Mouse (Mus musculus): ENCODE measurements around the gene Sema6d. TPM values are rescaled to one million over a fixed set of nuclear protein-coding genes. Genes with fewer than 3 reads are reported as not detected.
A peak's percentile ranks its signal among the peaks of the same experiment; 100 is the strongest.
"Not testable (repeated sequence)": the region's sequence is repeated elsewhere in the genome, so short reads cannot be mapped to it uniquely, and the experiment has no call there.

Sema6d gene
- total RNA-seq, 2 experiments from 2014 or later = not detected

GRCm38 (mm10) chr2:124277492-124277891 is 187.7 kb downstream of the Sema6d start:
- no peak for ATAC-seq (replicated peaks; ENCODE audit: poor library complexity)

- no peak for ATAC-seq (replicated peaks; ENCODE audit: poor library complexity)
Observed at GRCm38 (mm10) chr2:124285109-124285508, 195.3 kb downstream of the Sema6d start.

GRCm38 (mm10) chr2:124289356-124289755 is 199.6 kb downstream of the Sema6d start:
- ATAC-seq (replicated peaks; ENCODE audit: poor library complexity) = peak; percentile 86

DNA sequence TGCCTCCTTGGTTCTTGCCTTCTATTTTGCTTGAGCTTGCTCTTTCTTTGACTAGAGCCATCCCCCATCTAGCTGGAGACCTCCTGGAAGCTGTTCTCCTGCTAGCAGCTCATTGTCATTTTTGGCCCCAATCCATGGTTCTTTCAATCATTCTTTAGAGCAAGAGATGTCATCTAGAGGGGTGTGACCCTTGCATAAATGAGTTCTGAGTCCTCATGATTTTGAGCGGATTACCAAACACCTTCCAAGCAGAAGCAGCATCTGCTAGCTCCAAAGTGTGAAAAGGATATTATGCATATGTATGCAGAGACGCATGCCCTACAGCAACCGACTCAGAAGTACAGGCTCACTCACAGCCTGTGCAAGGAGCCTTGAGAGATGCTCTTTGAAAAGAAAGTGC is 201.4 kb downstream of the Sema6d start:
- no peak for ATAC-seq (replicated peaks; ENCODE audit: poor library complexity)

GRCm38 (mm10) chr2:124293601-124294000 is 203.8 kb downstream of the Sema6d start:
- ATAC-seq (replicated peaks; ENCODE audit: poor library complexity) = no peak

GRCm38 (mm10) chr2:124298351-124298750 is 208.6 kb downstream of the Sema6d start:
- no peak for ATAC-seq (replicated peaks; ENCODE audit: poor library complexity)

- ATAC-seq (replicated peaks; ENCODE audit: poor library complexity) = peak; percentile 98
Observed at GRCm38 (mm10) chr2:124298872-124299271, 209.1 kb downstream of the Sema6d start.

GRCm38 (mm10) chr2:124308605-124309004 is 218.8 kb downstream of the Sema6d start:
- ATAC-seq (replicated peaks; ENCODE audit: poor library complexity) = no peak

- ATAC-seq (replicated peaks; ENCODE audit: poor library complexity) = no peak
Observed at GRCm38 (mm10) chr2:124309361-124310128, 219.8 kb downstream of the Sema6d start.

DNA sequence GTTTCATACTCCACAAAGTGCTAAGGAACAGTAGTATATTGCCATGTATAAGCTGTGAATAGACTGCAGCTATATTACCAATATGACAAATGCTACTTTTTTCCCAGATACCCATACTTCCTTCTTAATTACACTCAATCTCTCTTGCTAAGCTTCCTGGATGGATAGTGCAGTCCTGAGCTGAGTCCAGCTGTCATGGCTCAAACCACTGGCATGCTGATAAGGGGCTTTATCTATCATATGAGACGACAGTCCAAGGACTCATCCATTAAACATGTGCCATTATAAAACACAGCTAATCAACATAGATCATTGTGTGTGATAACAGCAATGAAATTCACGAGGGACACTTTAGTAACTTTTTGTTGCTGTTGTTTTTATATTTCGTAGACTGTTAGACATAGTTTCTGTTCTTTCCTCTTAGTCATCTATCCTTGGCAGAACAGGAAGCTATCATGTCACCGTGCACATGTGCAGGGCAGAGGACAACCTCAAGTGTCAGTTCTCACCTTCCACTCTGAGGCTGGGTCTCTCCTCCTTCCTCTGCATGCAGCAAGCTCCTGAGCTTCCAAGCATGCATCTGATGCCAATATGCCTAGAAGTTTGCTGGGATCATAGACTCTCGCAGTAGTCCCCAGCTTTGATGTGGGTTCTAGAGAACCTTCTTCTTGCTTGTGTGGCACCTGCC is 232.9 kb downstream of the Sema6d start:
- ATAC-seq (replicated peaks; ENCODE audit: poor library complexity) = no peak

- no peak for ATAC-seq (replicated peaks; ENCODE audit: poor library complexity)
Observed at GRCm38 (mm10) chr2:124324107-124324724, 234.4 kb downstream of the Sema6d start.

GRCm38 (mm10) chr2:124329473-124330130 is 239.8 kb downstream of the Sema6d start:
- no peak for ATAC-seq (replicated peaks; ENCODE audit: poor library complexity)

- no peak for ATAC-seq (replicated peaks; ENCODE audit: poor library complexity)
Observed at GRCm38 (mm10) chr2:124332890-124333289, 243.1 kb downstream of the Sema6d start.

GRCm38 (mm10) chr2:124334655-124335054 is 244.9 kb downstream of the Sema6d start:
- ATAC-seq (replicated peaks; ENCODE audit: poor library complexity) = not testable (repeated sequence)

DNA sequence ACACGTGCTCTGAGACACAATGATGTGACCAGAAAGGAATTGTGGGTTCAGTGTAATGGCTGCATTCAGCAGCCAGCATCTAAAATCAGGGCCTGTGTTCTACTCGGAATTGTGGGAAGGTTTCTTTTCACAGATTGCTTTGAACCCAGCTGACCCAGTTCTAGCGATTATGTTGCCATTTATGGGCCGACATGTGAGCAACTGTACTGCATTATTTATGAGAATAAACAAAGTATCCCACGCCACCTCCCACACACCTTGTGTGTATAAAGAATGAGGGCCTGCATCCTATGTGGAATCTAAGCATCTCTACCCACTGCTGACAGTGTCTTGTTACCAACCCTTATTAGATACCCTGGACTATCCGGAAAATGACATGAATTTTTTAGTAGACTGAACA is 248.5 kb downstream of the Sema6d start:
- ATAC-seq (replicated peaks; ENCODE audit: poor library complexity) = no peak

GRCm38 (mm10) chr2:124354191-124354590 is 264.4 kb downstream of the Sema6d start:
- ATAC-seq (replicated peaks; ENCODE audit: poor library complexity) = no peak

GRCm38 (mm10) chr2:124354716-124355115 is 264.9 kb downstream of the Sema6d start:
- no peak for ATAC-seq (replicated peaks; ENCODE audit: poor library complexity)

DNA sequence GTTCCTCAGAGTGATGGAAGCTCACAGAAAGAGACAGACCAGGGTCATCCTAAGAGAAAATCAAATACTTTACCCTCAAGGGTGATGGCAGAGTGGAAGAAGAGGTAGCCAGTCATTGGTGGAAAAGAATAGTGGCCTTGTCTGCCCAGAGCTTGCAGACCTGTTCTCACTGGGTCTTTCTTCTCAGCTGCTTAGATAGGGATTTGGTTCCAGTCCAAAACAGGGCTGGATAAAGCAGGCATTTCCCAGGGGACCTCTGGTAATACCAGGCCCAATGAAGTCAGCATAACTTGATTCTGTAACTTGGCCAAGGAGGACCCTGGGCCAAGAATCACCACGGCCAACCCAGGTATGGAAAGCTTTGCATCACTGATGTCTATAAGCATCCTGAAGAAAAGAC is 279.5 kb downstream of the Sema6d start:
- ATAC-seq (replicated peaks; ENCODE audit: poor library complexity) = no peak

DNA sequence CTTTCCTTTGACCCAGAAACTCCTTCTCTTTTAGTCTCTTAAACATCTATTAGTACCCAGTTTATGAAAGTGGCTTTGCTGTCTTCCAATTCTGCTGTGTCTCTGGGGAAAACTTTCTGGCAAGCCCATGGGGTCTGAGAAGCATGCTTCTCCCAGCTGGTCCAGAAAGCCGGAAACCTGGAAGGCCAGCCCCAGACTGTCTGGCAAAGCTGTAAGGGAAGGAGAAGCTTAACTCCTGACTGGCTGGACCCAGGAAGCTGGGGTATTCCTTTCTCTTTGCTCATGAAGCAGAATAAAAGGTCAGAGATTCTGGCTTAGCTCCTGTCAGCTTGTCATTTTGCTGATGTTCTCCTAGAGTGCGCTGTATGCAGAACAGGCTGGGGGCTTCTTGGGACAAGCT is 280.2 kb downstream of the Sema6d start:
- no peak for ATAC-seq (replicated peaks; ENCODE audit: poor library complexity)

GRCm38 (mm10) chr2:124371363-124371762 is 281.6 kb downstream of the Sema6d start:
- ATAC-seq (replicated peaks; ENCODE audit: poor library complexity) = no peak

- ATAC-seq (replicated peaks; ENCODE audit: poor library complexity) = peak; percentile 43
Observed at GRCm38 (mm10) chr2:124385053-124385452, 295.3 kb downstream of the Sema6d start.

All from megakaryocyte progenitor cell, adult 5-6 weeks (primary cell).